Mouse (Mus musculus) v-Abl transformed pro-B cells (cell line): ENCODE results near the gene Shisal1.

ENCODE experiments used
- in situ Hi-C, 2 experiments: fragments of 400-800 bp; cut with MboI; formaldehyde crosslinking; loops; one replicate each; pipeline ENCODE4 v1.15.1; 2025; ENCODE audit not compliant: unreplicated experiment in 2 of 2

Gene Shisal1

DNA sequence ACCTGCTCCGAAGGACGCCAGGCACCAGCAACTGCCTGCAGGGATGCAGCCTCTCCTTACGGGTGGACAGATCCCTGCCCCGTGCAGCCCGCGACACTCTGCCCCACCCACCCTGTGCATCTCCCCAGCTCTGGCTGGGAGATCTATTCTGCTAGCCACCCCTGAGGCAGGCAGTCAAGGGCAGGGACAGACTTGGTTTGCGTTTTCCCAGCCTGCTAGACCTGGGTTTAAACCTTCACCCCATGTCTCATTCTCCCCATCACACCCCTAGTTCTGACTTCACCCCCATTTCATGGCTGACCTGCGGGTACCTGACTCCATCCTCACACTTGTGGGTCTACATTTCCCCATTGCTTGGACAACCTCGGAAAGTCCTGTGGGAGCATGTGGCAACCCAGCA, at the start of gene Shisal1:
Gene Shisal1 (minus strand): TSS at position 101 of the 400 bp plus-strand sequence.
- in situ Hi-C loops, result loop anchor here in 1 of 2 experiments (5.0 kb wide), 1 partner anchor 165 kb away; no protein-coding TSS in a partner anchor

DNA sequence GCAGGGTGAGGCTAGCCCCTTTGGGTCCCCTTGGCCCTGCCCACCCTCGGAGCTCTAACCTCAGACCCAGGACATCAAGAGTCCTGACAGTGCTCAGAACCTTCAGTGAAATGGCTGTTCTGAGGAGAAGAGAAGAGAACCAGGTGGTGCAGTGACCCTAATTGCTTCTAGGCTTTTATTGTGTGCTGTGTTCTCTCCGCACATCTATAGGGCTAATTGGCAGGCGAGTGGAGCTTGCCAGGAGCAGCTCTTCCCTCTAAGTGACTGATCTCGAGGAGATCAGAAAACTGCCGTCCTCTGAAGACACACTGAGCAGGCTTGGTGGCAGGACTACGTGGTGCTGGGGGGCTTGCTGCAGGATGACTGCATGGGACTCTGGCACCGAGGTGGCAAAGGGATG, 43.6 kb upstream of the Shisal1 start:
- in situ Hi-C loops, result no loop called here

DNA sequence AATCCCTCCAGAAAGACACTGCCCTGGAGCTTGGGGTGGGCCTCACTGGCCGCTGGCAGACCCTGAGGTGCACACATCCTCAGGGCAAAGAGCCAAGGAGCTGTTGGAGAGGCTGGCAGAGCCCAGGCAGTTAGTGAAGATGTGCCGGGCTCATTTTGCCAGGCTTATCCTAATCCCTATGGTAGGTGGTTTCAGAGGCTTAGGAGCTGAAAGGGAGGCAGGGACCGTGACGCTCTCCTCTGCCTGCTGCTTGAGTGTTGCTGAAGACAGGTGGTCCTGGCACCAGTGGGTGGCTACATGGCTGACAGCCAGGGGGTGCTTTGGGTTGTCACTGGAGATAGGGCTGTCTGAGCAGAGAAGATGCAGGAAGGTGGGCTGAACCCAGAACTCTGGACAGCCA, 37.4 kb upstream of the Shisal1 start:
- in situ Hi-C loops, result no loop called here

DNA sequence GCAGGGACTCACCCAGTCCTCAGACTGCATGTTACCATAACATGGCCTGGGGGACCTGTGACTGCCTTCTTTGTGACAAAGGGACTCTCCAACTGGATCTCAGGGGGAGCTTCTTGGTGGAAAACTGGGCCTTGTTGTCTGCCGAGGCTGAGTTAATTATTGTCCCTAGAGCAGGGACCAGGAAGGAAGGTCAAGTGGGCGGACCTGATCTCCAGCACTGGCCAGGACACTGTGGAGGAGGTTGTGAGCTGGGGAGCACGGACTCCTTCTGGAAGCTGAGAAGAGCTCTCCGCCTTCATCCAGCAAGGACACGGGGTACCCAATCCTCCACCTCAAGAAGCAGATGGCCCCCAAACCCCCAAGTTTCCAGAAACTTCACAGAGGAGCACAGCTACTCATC, 36.7 kb upstream of the Shisal1 start:
- in situ Hi-C loops, result no loop called here

DNA sequence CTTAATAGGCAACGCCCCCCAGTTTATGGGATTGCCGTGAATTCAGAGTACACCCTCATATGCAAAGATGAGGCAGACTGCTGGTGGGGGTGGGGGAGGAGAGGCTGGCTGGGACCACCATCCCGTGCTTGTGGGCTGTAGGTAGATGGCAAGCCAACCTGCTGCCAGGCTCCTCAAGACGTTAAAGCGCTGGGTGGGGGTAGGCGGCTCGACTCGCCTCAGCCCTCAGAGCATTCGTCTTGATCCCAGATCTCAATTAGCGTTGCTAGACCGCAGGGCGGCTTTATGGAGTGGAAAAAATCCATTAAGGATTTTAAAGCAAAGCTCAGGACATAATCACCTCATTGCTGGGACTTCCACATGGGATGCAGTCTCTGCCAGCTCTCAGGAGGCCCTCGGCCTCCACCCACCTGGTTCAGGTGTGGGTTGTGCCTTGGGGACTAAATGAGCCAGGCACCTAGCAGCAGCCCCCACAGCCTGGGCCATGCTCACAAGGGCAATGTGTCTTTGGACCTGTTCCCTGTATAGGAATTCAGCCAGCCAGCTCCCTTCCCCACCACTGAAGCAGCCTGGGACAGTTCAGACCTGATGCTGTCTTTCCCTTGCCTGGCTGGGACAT, 34.5 kb upstream of the Shisal1 start:
- in situ Hi-C loops, result no loop called here

DNA sequence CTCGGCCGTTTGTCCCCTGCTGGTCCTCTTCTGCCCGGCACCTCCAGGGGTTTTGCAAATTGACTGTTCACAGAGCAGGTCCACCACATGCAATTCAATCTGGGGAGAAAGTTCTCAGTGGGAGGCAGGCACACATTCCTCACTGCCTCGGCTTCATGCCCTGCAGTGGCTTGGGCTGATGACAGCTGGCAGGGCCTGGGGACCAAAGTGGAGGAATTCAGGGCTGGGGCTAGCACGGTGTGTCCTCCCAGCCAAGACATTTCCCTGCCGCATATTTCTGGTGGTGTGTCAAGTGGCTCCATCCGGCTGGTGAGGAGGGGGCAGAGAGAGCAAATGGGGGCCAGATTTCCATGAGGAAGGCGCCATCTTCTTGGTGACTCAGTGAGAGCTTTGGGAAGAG, 22.5 kb upstream of the Shisal1 start:
- in situ Hi-C loops, result no loop called here

DNA sequence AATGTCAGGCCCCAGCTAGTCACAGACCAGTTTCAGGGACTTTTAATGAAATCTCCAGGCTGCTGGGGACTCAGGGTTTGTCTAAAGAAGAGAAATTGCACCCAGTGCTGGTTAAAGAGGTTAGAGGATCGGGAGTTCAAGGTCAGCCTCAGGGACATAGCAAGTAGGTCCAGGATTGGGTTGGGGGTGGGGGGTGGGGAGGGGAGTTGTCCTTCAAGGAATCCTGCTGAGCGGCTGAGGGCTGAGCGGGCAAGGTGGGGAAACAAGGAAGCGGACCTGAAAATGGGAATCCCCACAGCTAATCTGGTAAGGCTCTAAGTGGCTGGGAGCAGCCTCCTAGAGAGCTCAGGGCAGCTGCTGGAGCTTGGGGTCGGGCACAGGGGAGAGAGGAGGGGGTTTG, 20.9 kb upstream of the Shisal1 start:
- in situ Hi-C loops, result no loop called here

DNA sequence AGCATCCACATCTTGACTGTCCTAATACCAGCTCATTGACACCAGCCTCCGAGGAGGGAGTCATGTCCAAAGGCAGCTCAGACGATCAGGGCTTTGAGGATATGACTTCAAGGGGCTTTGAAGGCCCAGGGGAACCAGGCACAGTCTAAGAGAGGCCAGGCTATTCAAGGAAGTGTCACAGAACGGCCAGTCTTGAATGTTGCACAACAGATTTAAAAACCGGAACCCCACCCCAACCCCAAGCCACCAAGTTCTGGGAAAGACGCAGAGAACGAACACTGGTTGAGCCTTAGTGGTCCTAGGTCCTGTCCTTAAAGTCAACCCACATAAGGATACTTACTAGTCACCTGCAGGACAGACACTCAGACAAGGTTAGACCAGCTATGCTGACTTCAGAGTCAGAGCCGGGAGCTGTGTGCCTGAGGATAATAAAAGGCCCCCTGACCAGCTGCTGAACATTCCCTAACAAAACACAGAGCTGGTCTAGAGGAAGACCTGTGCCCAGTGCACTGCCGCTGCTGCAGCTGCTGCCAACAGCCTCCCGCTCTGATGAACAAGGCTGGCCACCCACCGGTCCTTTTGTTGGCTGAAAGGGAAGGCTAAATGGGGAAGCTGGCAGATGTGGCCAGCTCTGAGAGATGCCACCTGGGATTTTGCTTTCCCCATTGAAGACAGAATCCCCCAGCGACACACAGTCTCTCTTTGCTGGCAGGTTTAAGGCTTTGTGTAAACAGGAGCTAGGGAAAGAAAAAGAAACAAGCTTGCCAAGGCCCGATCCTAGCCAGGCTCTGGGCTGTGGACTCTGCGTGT, 19.8 kb upstream of the Shisal1 start:
- in situ Hi-C loops, result no loop called here

DNA sequence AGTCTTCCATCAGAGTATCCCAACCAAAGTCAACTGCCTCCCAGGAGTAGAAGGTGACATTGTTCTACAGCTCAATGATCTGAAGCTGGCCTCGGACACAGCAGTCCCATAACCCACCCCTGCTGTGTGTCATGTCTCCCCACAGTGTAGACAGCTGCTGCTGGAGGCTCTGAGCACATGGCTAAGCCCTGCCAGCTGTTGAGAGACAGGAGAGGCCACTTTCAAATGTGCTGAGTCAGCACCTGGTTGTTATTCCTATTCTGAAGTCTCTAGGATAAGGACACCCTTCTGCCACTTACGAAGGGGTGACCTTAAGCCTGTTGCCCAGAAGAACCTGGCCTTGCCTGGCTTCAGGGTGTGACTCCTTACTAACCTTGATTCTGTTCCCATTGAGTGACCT, 14.5 kb upstream of the Shisal1 start:
- in situ Hi-C loops, result no loop called here

DNA sequence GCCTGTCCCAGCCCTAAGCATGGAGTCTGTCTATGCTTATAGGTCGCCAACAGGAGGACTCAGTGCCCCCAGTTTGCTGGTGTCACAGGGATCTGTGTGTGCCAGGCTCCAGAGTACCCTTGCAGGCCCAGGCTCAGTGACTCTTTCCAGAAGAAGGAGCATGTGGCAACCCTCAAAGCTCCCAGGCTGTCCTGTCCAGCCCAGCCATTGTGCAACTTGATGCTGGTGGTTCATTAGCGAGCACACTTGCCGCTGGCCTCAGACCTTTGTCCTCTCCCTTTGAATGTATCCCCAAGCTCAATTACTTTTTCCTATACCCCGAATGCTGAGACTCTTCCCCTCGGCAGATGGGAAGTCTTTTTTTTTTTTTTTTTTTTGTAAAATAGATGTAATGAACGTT, 12.1 kb upstream of the Shisal1 start:
- in situ Hi-C loops, result loop anchor here in 1 of 2 experiments (10.0 kb wide), 1 partner anchor 174 kb away; no protein-coding TSS in a partner anchor

DNA sequence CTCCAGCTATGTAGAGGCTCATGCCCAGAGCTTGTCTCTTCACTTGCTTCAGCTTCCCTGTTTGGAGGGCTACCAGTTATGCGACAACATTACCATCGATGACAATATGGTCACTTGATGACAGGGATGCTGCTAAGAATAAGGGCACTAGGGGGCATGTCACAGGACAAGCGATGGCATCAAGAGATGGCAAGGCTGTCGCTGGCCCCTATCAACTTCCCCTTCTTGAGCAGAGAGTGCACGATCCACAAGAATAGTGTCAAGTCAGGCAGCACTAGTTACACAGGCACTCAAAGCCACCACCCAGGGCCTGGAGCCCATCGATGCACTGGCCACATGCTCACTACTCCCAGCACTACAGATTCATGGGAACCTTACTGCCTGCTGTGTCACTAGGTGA, 8.4 kb upstream of the Shisal1 start:
- in situ Hi-C loops, result loop anchor here in 1 of 2 experiments (10.0 kb wide), 1 partner anchor 170 kb away; no protein-coding TSS in a partner anchor

DNA sequence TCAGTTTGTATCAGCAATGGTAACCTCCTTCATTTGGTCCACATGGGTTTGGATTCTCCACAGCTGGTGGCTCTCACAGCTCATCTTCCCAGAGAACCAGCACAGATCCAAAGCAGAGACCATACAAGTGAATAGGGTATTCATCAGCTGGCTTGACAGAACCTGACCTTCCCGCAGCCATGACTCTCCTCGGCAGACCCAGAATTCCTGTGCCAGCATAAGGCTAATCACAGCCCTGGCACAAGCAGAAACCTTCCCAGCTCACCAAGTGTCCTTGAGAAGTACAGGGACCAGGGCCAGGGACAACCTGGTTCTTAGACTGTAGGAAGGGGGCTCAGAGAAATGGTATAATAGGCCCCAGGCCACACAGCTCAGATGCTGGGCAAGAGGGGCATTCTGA, 6.2 kb upstream of the Shisal1 start:
- in situ Hi-C loops, result loop anchor here (5.0 to 10.0 kb wide), 3 partner anchors 79 to 168 kb away; no protein-coding TSS in a partner anchor

DNA sequence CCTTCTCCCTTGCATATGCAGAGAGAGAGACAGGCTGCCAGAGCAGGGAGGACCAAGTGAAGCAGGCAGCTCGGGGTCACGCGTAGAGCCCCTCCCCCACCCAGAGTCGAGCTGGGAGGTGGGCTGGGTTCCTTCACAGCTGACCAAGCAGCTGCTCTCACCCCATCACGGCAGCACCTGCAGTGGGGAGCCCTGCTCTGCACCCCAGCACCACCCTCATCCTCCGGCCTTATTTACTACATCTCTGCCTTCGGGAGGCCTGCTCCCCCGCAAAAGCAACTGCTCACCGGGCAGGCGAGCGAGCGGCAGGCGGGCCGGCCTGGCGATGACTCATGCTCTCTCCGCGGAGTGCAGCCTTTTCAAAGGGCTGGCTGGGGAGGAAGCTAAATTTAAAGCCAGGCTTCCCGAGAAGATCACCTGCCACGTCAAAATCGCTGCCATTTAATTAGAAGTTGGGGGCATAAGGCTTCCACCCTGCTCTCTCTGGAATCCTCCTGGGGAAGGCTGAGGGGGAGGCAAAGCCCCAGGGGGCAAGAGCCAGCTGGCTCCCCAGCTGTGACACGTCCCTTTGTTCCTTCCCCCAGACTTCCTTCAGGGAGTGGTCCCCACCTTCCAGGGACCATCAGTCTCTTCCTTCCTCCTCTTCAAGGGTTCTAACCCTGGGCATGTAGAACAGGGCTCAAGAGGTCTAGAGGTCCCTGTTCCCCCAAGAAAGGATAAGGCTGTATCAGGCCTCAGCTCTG, 3.7 kb upstream of the Shisal1 start:
- in situ Hi-C loops, result loop anchor here (5.0 to 10.0 kb wide), 3 partner anchors 82 to 166 kb away; no protein-coding TSS in a partner anchor

DNA sequence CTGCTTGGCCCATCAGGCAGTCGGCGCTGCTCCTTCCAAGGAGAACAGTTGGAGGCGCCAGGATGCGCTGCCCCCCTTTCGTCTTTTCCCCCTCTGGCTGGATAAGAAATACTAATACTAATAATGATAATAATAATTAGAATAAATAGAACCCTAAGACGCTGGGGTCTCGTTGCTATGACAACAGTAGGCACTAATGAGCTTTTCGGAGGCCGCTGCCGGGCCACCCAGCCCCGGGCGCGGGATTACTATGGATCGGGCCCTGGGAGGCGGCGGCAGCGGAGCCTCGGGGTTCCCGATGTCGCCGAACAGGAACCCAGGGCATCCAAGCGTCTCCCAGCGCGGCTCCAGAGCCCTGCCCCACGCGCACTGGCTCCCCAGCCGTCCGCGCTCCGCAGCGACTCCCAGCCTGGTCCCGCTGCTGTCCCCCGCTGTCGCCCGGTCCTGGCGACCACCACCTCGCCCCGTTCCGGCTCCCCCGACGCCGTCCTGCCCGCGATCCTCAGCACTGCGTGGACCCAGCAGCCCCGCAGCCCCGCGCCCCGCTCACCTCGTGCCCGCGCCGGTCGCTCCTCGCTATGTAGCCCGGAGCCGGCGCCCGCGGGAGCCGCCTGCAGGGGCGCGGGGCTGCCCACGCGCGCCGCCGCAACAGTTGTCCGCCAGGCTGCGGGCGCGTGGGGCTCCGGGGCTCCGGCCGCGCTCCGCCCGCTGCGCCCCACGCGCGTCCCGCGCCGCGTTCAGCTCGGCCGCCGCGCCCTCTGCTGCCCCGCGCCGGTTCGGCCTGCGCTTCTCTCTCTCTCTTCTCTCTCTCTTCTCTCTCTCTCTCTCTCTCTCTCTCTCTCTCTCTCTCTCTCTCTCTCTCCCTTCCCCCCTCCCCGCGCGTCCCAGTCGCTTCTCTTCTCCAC, 833 bp downstream of the Shisal1 start:
- in situ Hi-C loops, result loop anchor here in 1 of 2 experiments (5.0 kb wide), 1 partner anchor 166 kb away; no protein-coding TSS in a partner anchor

DNA sequence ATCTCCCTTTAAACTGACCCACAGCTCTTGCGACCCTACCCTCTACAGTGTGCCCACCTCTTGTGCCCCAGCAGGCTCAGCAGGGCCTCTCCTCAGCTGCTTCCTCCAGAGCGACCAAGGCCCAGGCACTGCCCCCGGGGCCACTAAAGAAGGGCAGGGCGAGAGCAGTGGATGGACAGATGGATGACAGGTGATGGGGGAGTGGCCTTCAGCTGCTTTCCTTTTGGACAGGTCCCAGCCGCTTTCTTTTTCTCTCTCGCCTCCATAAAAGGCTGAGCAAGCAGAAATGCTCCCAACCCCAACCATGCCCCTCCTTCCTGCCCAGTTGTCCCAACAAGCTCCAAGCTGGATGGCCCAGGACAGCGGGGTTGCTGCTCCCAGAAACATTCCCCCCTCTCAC, 2.7 kb downstream of the Shisal1 start:
- in situ Hi-C loops, result no loop called here

DNA sequence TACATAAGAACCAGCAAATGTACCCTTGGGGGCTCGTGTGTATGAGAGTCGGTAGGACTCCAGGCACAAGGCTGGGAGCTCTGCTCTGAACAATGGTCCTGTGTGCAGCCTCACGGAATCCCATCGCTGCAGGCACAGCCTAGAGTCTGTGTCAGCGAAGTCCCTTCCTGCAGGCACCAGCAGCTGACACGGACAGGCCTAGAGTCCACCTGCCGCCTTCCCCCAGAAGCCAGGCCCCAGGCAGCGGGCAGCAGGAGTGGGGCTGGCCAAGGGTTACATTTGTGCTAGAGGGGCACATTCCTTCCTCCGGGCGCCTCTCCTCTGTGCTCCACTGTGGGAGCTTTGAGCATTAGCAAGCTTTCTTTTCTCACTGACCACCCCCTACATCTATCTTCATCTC, 3.3 kb downstream of the Shisal1 start:
- in situ Hi-C loops, result no loop called here

DNA sequence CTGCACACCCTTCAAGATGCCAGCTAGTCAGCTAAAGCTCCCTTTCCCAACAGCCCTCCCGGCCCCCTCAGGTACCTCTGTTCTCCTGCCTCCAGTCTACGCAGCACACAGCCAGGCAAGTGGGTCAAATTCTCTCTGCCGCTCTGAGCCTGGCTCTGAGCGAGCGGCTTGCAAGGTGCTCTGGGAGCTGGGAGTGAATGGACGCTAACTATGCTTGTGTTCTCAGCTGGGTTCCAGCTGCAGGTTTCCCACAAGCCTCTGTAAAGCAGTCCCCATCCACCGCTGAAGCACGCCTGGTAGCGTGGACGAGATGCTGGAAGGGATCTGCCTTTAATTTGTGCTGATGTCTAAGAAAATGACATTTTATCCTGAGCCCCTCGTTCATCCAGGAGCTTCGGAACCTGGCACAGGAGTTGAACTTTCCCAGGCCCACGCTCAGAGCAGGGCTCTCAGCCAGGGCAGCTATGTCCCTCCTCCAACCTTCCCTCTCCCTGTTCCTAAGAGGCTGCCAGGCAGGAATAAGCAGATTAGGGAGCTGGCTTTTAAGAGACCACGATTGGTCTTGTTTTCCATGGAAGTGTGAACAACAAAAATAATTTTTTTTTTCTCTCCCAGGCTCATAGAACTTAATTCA, 5.1 kb downstream of the Shisal1 start:
- in situ Hi-C loops, result no loop called here

DNA sequence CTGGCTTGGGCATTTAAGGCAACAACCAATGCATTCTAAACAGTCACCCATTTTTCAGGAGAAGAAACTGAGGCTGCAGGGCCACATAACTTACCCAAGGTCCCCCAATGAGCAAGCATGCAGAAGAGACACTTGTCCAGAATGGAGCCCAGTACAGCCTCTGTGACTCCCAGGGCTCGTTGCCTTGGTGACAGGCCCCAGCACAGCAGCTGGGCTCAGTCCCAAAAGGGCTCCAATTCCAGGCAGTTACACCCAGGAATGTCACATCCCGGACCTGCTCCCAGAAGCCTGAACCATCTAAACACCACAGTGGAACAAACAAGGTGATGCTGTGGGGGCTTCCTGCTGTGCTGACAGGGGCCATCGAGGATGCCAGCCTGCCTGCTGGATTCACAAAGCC, 6.1 kb downstream of the Shisal1 start:
- in situ Hi-C loops, result no loop called here

DNA sequence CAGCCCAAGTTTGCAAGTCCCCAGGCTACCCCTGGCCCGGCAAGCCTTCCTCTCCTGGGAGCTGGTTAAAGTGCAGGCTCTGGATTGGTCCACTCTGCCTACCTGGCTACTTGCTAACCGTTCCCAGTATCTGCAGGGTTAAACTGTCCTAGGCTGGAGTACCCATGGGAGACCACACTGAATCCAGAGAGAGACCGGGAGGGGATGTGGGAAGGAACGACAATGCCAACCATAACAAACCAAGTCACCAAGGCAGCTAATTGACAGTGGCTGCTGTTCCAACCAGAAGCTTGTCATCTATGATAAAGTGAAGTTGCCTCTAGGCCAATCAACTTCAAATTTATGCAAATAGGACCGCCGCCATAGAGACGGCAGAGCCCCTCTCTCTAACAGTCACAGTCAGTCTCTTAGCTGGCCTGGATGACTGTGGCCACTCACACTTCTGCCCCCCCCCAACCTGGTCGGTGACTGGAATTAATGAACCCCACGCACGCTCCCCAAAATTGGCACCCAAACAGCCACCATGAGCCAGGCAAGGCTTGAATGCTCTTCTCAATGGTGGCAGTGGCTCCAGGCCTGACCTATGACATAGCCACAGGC, 13.2 kb downstream of the Shisal1 start:
- in situ Hi-C loops, result no loop called here
